Mouse (Mus musculus) myocyte (in vitro differentiated cells): Measurements from ENCODE around the gene Taf7l. TPM values are rescaled to one million over a fixed set of nuclear protein-coding genes. Genes with fewer than 3 reads are reported as not detected.
A peak's percentile ranks its signal among the peaks of the same experiment; 100 is the strongest.

Source experiments
- H3K27me3 ChIP-seq: one replicate; pipeline ENCODE4 v1.6.1; 2011; ENCODE audit not compliant: control insufficient read depth, insufficient read depth, insufficient read length
- H3K36me3 ChIP-seq: one replicate; pipeline ENCODE4 v1.6.1; 2011; ENCODE audit not compliant: control insufficient read depth, insufficient read depth
- H3K4me2 ChIP-seq: one replicate; pipeline ENCODE4 v1.6.1; 2011; ENCODE audit warnings: low read depth, control low read depth
- H3K4me3 ChIP-seq: one replicate; pipeline ENCODE4 v1.5.1; 2011; ENCODE audit warnings: mild to moderate bottlenecking, control low read depth, moderate library complexity
- H3K79me2 ChIP-seq: one replicate; pipeline ENCODE4 v1.6.1; 2011; ENCODE audit not compliant: control insufficient read depth, insufficient read depth
- H3ac ChIP-seq: one replicate; pipeline ENCODE4 v1.6.1; 2011; ENCODE audit not compliant: control insufficient read depth, insufficient read length
- CEBPB ChIP-seq: IDR thresholded peaks from 2 replicates; pipeline ENCODE4 v1.6.1; 2011; ENCODE audit warnings: mild to moderate bottlenecking, moderate library complexity; ENCODE audit not compliant: poor library complexity, insufficient read depth, severe bottlenecking
- E2F4 ChIP-seq: IDR thresholded peaks from one replicate; pipeline ENCODE4 v1.6.1; 2011; ENCODE audit warnings: mild to moderate bottlenecking, control low read depth, moderate library complexity; ENCODE audit not compliant: insufficient read depth
- MAX ChIP-seq: IDR thresholded peaks from one replicate; pipeline ENCODE4 v1.6.1; 2011; ENCODE audit warnings: low read depth, mild to moderate bottlenecking, control low read depth
- MYOD1 ChIP-seq, 3 experiments: IDR thresholded peaks; one replicate each; pipeline ENCODE4 v1.6.1; 2011; ENCODE audit warnings: control low read depth in 2 of 3, low read depth in 2 of 3, mild to moderate bottlenecking in 2 of 3, moderate library complexity in 1 of 3; ENCODE audit not compliant: insufficient read length in 2 of 3, control insufficient read depth in 1 of 3
- MYOG ChIP-seq, 3 experiments: IDR thresholded peaks; one replicate each; pipeline ENCODE4 v1.6.1; 2011; ENCODE audit warnings: control low read depth in 2 of 3, low read depth in 2 of 3, mild to moderate bottlenecking in 2 of 3; ENCODE audit not compliant: insufficient read length in 2 of 3, control insufficient read depth in 1 of 3, insufficient read depth in 1 of 3
- POLR2A ChIP-seq: IDR thresholded peaks from one replicate; pipeline ENCODE4 v1.6.1; 2011; ENCODE audit warnings: low read depth, mild to moderate bottlenecking, control low read depth, moderate library complexity; ENCODE audit not compliant: insufficient read length
- POLR2AphosphoS2 ChIP-seq: IDR thresholded peaks from one replicate; pipeline ENCODE4 v1.6.1; 2011; ENCODE audit warnings: low read depth, control low read depth; ENCODE audit not compliant: insufficient read length
- REST ChIP-seq: IDR thresholded peaks from one replicate; pipeline ENCODE4 v1.6.1; 2011; ENCODE audit warnings: mild to moderate bottlenecking, control low read depth, moderate library complexity; ENCODE audit not compliant: insufficient read depth, insufficient read length
- SRF ChIP-seq: IDR thresholded peaks from one replicate; pipeline ENCODE4 v1.6.1; 2011; ENCODE audit warnings: low read depth; ENCODE audit not compliant: control insufficient read depth, insufficient read length
- TCF12 ChIP-seq: IDR thresholded peaks from one replicate; pipeline ENCODE4 v1.6.1; 2011; ENCODE audit warnings: mild to moderate bottlenecking, control low read depth; ENCODE audit not compliant: poor library complexity, insufficient read depth, severe bottlenecking
- TCF3 ChIP-seq: IDR thresholded peaks from one replicate; pipeline ENCODE4 v1.6.1; 2011; ENCODE audit warnings: low read depth, control low read depth; ENCODE audit not compliant: insufficient read length
- USF1 ChIP-seq: IDR thresholded peaks from one replicate; pipeline ENCODE4 v1.6.1; 2011; ENCODE audit warnings: low read depth, mild to moderate bottlenecking, control low read depth, moderate library complexity
- polyA plus RNA-seq: library from polyadenylated mRNA; unstranded; fragments of >200 nt; fragmentation: generic; extraction: Trizol; gene quantifications from one replicate; pipeline ENCODE4 v1.2.1, GENCODE M21; 2012; ENCODE audit warnings: missing spikeins

The Taf7l gene
- polyA plus RNA-seq, 1 experiment, result 0.41 TPM

- Histone ChIP-seq H3K4me3 (no peak overlapping the region), H3K36me3 (no peaks in the 10 kb centered on the region), H3K79me2 (no peaks in the 10 kb centered on the region), H3K27me3 (no peaks in the 10 kb centered on the region), H3K4me2 (peak overlapping the region; percentile 50), H3ac (no peak overlapping the region)
- TF ChIP-seq TCF12 (peak; percentile 58), MYOD1 (IDR thresholded peaks at IDR 0.05; ENCODE audit: control insufficient read depth in 1 of 3, insufficient read length in 2 of 3, low read depth in 2 of 3) (peak; percentile 18 to 87 (median 84)), POLR2AphosphoS2 (no peak), MYOG (IDR thresholded peaks at IDR 0.05; ENCODE audit: control insufficient read depth in 1 of 3, insufficient read depth in 1 of 3, insufficient read length in 2 of 3, low read depth in 2 of 3) (peak; percentile 61 to 93 (median 77)), REST (no peak)
Observed at GRCm38 (mm10) chrX:134425798-134426197, 50.5 kb downstream of the Taf7l start.

DNA sequence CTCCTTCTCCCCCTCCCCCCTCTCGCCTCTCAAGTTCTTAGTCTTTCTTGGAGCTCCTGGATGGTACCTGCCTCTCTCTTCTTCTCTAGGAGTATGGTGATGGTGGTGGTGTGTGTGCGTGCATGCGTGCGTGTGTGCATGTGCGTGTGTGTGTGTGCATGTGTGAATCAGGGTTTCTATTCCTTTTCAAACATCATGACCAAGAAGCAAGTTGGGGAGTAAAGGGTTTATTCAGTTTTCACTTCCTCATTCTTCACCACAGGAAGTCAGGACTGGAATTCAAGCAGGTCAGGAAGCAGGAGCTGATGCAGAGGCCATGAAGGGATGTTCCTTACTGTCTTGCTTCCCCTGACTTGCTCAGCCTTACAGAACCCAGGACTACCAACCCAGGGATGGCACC lies 52.0 kb downstream of the Taf7l start:
- no peaks in the 10 kb centered on the region for H3K36me3 ChIP-seq
- no peaks in the 10 kb centered on the region for H3K79me2 ChIP-seq
- H3K27me3 ChIP-seq, result no peaks in the 10 kb centered on the region
- H3K4me3 ChIP-seq, result no peak overlapping the region
- no peak overlapping the region for H3K4me2 ChIP-seq
- TF ChIP-seq POLR2AphosphoS2, result no peak
- TF ChIP-seq E2F4, result no peak
- TF ChIP-seq TCF12, result no peak
- TF ChIP-seq MYOD1 (IDR thresholded peaks at IDR 0.05; ENCODE audit: control insufficient read depth in 1 of 3, insufficient read length in 2 of 3, low read depth in 2 of 3), result no peak
- TF ChIP-seq USF1, result no peak
- TF ChIP-seq MAX, result no peak
- TF ChIP-seq CEBPB, result no peak
- no peak for TF ChIP-seq TCF3
- no peak for TF ChIP-seq SRF
- TF ChIP-seq REST, result no peak
- no peak for TF ChIP-seq POLR2A
- TF ChIP-seq MYOG (IDR thresholded peaks at IDR 0.05; ENCODE audit: control insufficient read depth in 1 of 3, insufficient read depth in 1 of 3, insufficient read length in 2 of 3, low read depth in 2 of 3), result no peak
- H3ac ChIP-seq, result no peak overlapping the region

GRCm38 (mm10) chrX:134420097-134420496 lies 56.2 kb downstream of the Taf7l start:
- no peak overlapping the region for H3K4me3 ChIP-seq
- no peak for TF ChIP-seq POLR2AphosphoS2
- no peak for TF ChIP-seq MYOG (IDR thresholded peaks at IDR 0.05; ENCODE audit: control insufficient read depth in 1 of 3, insufficient read depth in 1 of 3, insufficient read length in 2 of 3, low read depth in 2 of 3)
- TF ChIP-seq USF1, result no peak
- TF ChIP-seq REST, result no peak

GRCm38 (mm10) chrX:134412096-134412495 lies 64.2 kb downstream of the Taf7l start:
- TF ChIP-seq CEBPB, result no peak
- TF ChIP-seq E2F4, result no peak
- no peak for TF ChIP-seq USF1
- TF ChIP-seq MYOG (IDR thresholded peaks at IDR 0.05; ENCODE audit: control insufficient read depth in 1 of 3, insufficient read depth in 1 of 3, insufficient read length in 2 of 3, low read depth in 2 of 3), result no peak
- TF ChIP-seq TCF12, result no peak
- TF ChIP-seq REST, result no peak
- TF ChIP-seq POLR2AphosphoS2, result no peak
- TF ChIP-seq MAX, result no peak
- no peak for TF ChIP-seq TCF3
- TF ChIP-seq MYOD1 (IDR thresholded peaks at IDR 0.05; ENCODE audit: control insufficient read depth in 1 of 3, insufficient read length in 2 of 3, low read depth in 2 of 3), result no peak
- H3ac ChIP-seq, result no peak overlapping the region

More at GRCm38 (mm10) chrX:134420097-134420496, 56.2 kb downstream of the Taf7l start:
- H3ac ChIP-seq, result no peak overlapping the region
- H3K27me3 ChIP-seq, result no peaks in the 10 kb centered on the region
- no peak overlapping the region for H3K4me2 ChIP-seq
- no peaks in the 10 kb centered on the region for H3K79me2 ChIP-seq
- no peaks in the 10 kb centered on the region for H3K36me3 ChIP-seq

More at GRCm38 (mm10) chrX:134412096-134412495, 64.2 kb downstream of the Taf7l start:
- Histone ChIP-seq H3K27me3 (no peaks in the 10 kb centered on the region), H3K79me2 (no peaks in the 10 kb centered on the region), H3K4me2 (no peak overlapping the region), H3K4me3 (no peak overlapping the region), H3K36me3 (no peaks in the 10 kb centered on the region)

Other genes with a start within 250 kb of the Taf7l start
- gene Trmt2b, start 199.5 kb downstream of the Taf7l start, polyA plus RNA-seq, result 8.0 TPM
- 0.61 TPM for gene Tmem35a, start 181.3 kb downstream of the Taf7l start, polyA plus RNA-seq
- gene Cenpi, start 168.4 kb downstream of the Taf7l start, polyA plus RNA-seq, result 3.5 TPM
- 8.0 TPM for gene Drp2, start 71.9 kb downstream of the Taf7l start, polyA plus RNA-seq
- 24.1 TPM for gene Timm8a1, start 65.4 kb upstream of the Taf7l start, polyA plus RNA-seq
- gene Btk, start 107.1 kb upstream of the Taf7l start, polyA plus RNA-seq, result not detected
- gene Rpl36a, start 109.2 kb upstream of the Taf7l start, polyA plus RNA-seq, result 1,272 TPM
- 6.2 TPM for gene Gla, start 124.6 kb upstream of the Taf7l start, polyA plus RNA-seq
- 24.6 TPM for gene Hnrnph2, start 124.7 kb upstream of the Taf7l start, polyA plus RNA-seq
- 4.0 TPM for gene Armcx4, start 210.0 kb upstream of the Taf7l start, polyA plus RNA-seq
- 6.0 TPM for gene Armcx1, start 241.5 kb upstream of the Taf7l start, polyA plus RNA-seq